Mouse (Mus musculus): ENCODE results near the gene Dlg2. TPM values are rescaled to one million over a fixed set of nuclear protein-coding genes. Genes with fewer than 3 reads are reported as not detected.
A peak's percentile ranks its signal among the peaks of the same experiment; 100 is the strongest.

Dlg2 gene
- polyA plus RNA-seq, 1 experiment: 89.8 TPM

DNA sequence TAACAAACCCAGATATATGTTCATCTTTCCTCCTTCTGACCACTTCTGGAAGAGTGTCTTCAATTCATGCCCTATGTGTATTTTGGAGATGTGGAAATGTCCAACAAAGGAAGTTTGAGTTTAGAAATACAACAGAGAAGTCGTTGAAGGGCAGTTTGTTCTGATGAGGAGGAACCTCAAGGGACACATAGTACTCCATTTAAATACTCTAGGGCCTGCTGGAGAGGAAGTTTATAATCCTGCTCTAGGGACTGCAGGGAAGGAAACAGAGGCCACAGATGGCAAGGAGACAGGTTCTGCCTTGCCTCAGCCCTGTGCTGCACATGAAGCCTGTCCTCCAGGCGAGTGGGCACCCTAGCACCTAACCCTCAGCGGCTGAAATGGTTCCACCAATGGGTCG lies 1965.6 kb downstream of the Dlg2 start:
- TF ChIP-seq POLR2A (IDR thresholded peaks at IDR 0.05; ENCODE audit: borderline replicate concordance, insufficient read depth, low read length) (no peak), CTCF (IDR thresholded peaks at IDR 0.05; ENCODE audit: borderline replicate concordance, insufficient read depth, low read depth, low read length) (no peak)
- no peak for DNase-seq
- Histone ChIP-seq H3K4me1 (ENCODE audit: control insufficient read depth, insufficient read depth, low read length) (peaks cover 5% of the 10 kb centered on the region; the same call in 1 of the 2 replicates), H3K27ac (ENCODE audit: insufficient read depth, low read length) (no peak overlapping the region), H3K27me3 (ENCODE audit: control insufficient read depth, insufficient read depth, low read length) (no peaks in the 10 kb centered on the region), H3K4me3 (replicated peaks; ENCODE audit: insufficient read depth, low read depth, low read length) (no peak overlapping the region)
- WGBS: 87% methylated on average over 4 of the region's 4 CpGs

DNA sequence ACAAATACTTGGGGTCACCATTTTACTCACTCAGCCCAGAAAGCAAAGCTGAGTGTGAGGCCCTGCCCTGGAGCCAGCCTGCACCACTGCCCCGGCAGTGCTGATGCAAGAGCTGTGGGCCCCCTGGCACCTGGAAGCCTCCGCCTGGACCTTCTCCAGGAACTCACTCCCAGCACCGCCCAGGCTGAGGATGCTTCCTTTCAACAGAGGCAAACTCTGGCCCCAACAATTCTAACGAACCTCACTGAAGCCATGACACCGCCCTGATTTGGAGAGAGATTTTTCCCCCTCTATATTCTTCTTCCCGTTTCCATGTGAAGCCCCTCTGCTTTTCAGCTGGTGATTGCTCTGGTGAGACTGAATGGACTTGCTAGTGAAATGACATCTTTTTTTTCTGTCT lies 1971.5 kb downstream of the Dlg2 start:
- Histone ChIP-seq H3K4me3 (replicated peaks; ENCODE audit: insufficient read depth, low read depth, low read length) (no peak overlapping the region), H3K27ac (ENCODE audit: insufficient read depth, low read length) (no peak overlapping the region), H3K4me1 (ENCODE audit: control insufficient read depth, insufficient read depth, low read length) (no peaks in the 10 kb centered on the region), H3K27me3 (ENCODE audit: control insufficient read depth, insufficient read depth, low read length) (no peaks in the 10 kb centered on the region)
- TF ChIP-seq POLR2A (IDR thresholded peaks at IDR 0.05; ENCODE audit: borderline replicate concordance, insufficient read depth, low read length) (no peak), CTCF (IDR thresholded peaks at IDR 0.05; ENCODE audit: borderline replicate concordance, insufficient read depth, low read depth, low read length) (no peak)
- DNase-seq: no peak
- 56% methylated on average over 6 of the region's 6 CpGs for WGBS

DNA sequence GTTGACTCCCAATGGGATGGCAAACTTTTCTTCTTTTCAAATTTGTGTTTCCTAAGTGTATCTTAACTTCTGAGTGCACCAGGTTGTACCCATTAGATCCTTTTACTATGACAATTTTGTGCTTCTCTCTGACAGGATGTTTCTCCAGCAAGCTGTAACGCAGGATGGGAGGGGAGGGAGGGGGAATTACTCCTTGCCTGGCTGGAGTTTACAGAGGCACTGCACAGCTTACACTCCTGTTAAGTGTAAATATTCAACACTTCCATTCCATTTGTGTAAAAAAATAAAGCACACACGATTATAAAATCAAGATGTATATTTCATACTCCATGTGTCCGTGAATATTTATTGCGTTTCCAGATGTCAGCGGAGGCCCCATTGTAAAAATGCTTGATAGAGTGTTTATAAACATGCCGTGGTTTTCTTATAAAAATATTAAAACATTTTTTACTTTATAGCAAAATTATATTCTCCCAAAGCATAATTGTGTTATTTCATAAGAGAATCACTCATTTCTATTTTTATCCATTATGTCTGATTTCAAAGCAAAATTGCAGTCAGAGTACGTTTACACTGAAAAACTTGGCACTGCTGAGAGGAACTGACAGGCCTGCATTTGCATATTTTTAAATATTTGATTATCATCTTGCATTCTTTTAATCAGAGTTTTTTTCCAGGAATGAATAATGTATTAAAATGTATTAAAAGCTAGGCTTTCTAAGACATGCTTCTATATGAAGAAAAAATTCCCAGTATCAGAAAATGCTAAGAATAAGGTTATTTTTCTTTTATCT lies 1972.5 kb downstream of the Dlg2 start:
- Histone ChIP-seq H3K27me3 (ENCODE audit: control insufficient read depth, insufficient read depth, low read length) (no peaks in the 10 kb centered on the region), H3K4me3 (replicated peaks; ENCODE audit: insufficient read depth, low read depth, low read length) (no peak overlapping the region), H3K4me1 (ENCODE audit: control insufficient read depth, insufficient read depth, low read length) (no peaks in the 10 kb centered on the region), H3K27ac (ENCODE audit: insufficient read depth, low read length) (no peak overlapping the region)
- TF ChIP-seq POLR2A (IDR thresholded peaks at IDR 0.05; ENCODE audit: borderline replicate concordance, insufficient read depth, low read length) (no peak), CTCF (IDR thresholded peaks at IDR 0.05; ENCODE audit: borderline replicate concordance, insufficient read depth, low read depth, low read length) (no peak)
- 72% methylated on average over 7 of the region's 7 CpGs for WGBS
- DNase-seq: no peak

DNA sequence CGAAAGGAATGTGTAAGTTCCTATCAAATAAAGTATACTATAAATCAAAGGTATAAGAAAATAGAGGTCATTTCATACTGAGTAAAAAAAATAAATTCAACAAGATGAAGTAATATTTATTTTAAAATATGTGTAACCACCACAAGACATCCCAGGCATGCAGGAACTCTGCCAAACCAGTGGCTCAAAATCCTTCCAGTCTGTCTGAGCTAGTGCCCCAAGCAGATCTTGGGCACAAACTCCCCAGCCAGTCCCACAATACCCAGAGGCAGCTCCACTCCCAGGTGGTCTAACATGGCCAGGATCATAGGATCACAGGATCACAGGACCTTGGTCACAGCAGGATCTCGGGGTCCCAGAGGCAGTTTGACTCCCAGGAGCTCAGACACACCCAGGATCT lies 1977.7 kb downstream of the Dlg2 start:
- Histone ChIP-seq H3K4me1 (ENCODE audit: control insufficient read depth, insufficient read depth, low read length) (peaks cover 6% of the 10 kb centered on the region), H3K4me3 (replicated peaks; ENCODE audit: insufficient read depth, low read depth, low read length) (no peak overlapping the region), H3K27ac (ENCODE audit: insufficient read depth, low read length) (no peak overlapping the region), H3K27me3 (ENCODE audit: control insufficient read depth, insufficient read depth, low read length) (no peaks in the 10 kb centered on the region)
- 82% methylated on average over 2 of the region's 2 CpGs for WGBS
- DNase-seq: no peak
- TF ChIP-seq POLR2A (IDR thresholded peaks at IDR 0.05; ENCODE audit: borderline replicate concordance, insufficient read depth, low read length): no peak
- TF ChIP-seq CTCF (IDR thresholded peaks at IDR 0.05; ENCODE audit: borderline replicate concordance, insufficient read depth, low read depth, low read length): no peak

DNA sequence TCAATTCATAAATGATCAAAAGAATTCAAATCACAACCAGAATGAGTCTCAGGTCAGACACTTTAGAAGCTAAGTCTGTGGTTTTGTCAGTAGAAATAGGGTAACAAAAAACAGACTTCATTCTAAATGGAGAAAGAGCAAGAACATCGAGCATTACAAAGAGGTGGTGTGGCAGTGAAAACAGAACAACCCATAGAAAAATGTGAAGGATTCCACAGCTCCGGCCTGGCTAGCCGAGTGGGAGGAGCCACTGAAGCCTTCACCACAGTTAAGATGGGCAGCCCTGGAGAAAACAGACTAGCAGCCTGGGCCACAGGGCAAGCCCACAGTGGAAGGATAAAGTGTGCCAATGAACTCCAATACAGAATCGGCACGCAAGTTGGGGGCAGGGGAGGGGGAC lies 1979.5 kb downstream of the Dlg2 start:
- H3K27ac ChIP-seq (ENCODE audit: insufficient read depth, low read length): no peak overlapping the region
- peaks cover 7% of the 10 kb centered on the region for H3K4me1 ChIP-seq (ENCODE audit: control insufficient read depth, insufficient read depth, low read length)
- no peaks in the 10 kb centered on the region for H3K27me3 ChIP-seq (ENCODE audit: control insufficient read depth, insufficient read depth, low read length)
- TF ChIP-seq POLR2A (IDR thresholded peaks at IDR 0.05; ENCODE audit: borderline replicate concordance, insufficient read depth, low read length) (no peak), CTCF (IDR thresholded peaks at IDR 0.05; ENCODE audit: borderline replicate concordance, insufficient read depth, low read depth, low read length) (no peak)
- DNase-seq: no peak
- H3K4me3 ChIP-seq (replicated peaks; ENCODE audit: insufficient read depth, low read depth, low read length): no peak overlapping the region
- 80% methylated on average over 5 of the region's 5 CpGs for WGBS

DNA sequence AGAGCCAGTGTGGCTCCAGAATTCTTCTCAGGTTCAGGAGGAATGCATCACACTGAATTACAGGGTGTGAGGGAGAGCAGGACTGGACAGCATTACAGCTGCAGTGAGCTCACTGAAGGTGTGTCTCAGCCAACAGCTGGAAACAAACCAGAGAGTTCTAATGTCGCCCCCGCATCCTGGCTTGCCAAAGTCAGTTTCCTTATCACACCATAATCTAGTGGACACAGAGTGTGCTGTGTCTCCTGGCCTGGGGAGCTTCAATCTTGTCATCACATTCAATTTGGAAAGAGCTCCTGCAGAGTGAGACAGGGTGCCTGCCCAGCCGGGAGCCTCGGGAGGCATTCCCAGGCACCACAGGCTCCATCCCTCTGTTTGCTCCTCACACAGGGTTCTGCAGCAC lies 1981.3 kb downstream of the Dlg2 start:
- TF ChIP-seq CTCF (IDR thresholded peaks at IDR 0.05; ENCODE audit: borderline replicate concordance, insufficient read depth, low read depth, low read length): no peak
- no peak for TF ChIP-seq POLR2A (IDR thresholded peaks at IDR 0.05; ENCODE audit: borderline replicate concordance, insufficient read depth, low read length)
- WGBS: 70% methylated on average over 4 of the region's 4 CpGs
- DNase-seq: no peak
- Histone ChIP-seq H3K27me3 (ENCODE audit: control insufficient read depth, insufficient read depth, low read length) (no peaks in the 10 kb centered on the region), H3K4me3 (replicated peaks; ENCODE audit: insufficient read depth, low read depth, low read length) (no peak overlapping the region), H3K27ac (ENCODE audit: insufficient read depth, low read length) (no peak overlapping the region; the same call in 1 of the 2 replicates), H3K4me1 (ENCODE audit: control insufficient read depth, insufficient read depth, low read length) (peaks cover 8% of the 10 kb centered on the region)

DNA sequence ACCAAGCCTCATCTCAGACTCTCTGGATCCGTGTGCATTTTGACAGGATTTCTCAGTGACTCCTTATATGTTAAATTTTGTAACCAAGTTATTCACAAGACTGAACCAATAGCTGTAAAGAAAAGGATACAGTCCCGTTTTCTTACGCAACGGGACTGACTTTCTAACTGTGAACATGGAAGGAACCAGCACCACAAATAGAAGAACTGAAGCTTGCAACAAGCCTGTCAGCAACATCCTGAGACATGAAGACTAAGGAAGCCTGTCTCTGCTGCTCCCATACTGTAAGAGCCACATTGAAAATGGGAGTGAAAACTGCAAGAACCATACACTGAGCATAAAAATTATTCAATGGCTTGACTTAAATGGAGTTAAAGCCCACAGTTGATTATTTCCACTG lies 1981.8 kb downstream of the Dlg2 start:
- TF ChIP-seq POLR2A (IDR thresholded peaks at IDR 0.05; ENCODE audit: borderline replicate concordance, insufficient read depth, low read length): no peak
- TF ChIP-seq CTCF (IDR thresholded peaks at IDR 0.05; ENCODE audit: borderline replicate concordance, insufficient read depth, low read depth, low read length): no peak
- H3K27ac ChIP-seq (ENCODE audit: insufficient read depth, low read length): no peak overlapping the region; the same call in 1 of the 2 replicates
- WGBS: 94% methylated on average over 4 of the region's 4 CpGs
- peaks cover 8% of the 10 kb centered on the region for H3K4me1 ChIP-seq (ENCODE audit: control insufficient read depth, insufficient read depth, low read length)
- DNase-seq: no peak
- no peak overlapping the region for H3K4me3 ChIP-seq (replicated peaks; ENCODE audit: insufficient read depth, low read depth, low read length)
- H3K27me3 ChIP-seq (ENCODE audit: control insufficient read depth, insufficient read depth, low read length): no peaks in the 10 kb centered on the region

DNA sequence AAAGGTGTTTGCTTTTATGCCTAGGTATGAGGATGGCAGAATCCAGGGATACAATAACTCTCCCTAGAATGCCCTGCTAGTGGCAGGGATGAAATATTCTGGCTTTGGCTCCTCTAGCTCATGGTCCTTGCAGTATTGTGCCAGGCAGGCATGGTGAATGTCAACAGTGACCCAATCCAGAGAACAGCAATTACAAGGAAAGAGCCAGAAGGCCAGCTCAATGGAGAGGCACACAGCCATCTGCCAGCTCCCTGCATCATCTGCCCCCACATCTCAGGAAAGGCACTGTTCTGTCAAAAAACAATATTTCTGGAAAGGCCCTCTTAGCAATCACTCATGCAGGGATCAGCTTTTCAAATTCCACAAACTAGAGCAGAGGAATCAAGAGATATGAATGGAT lies 1984.1 kb downstream of the Dlg2 start:
- no peaks in the 10 kb centered on the region for H3K27me3 ChIP-seq (ENCODE audit: control insufficient read depth, insufficient read depth, low read length)
- peak; percentile 87 to 96 for DNase-seq
- H3K27ac ChIP-seq (ENCODE audit: insufficient read depth, low read length): peak overlapping the region; percentile 34; the same call in 1 of the 2 replicates

More for the DNA sequence above, 1984.1 kb downstream of the Dlg2 start:
- Histone ChIP-seq H3K4me3 (replicated peaks; ENCODE audit: insufficient read depth, low read depth, low read length) (no peak overlapping the region), H3K4me1 (ENCODE audit: control insufficient read depth, insufficient read depth, low read length) (peaks cover 8% of the 10 kb centered on the region)
- TF ChIP-seq CTCF (IDR thresholded peaks at IDR 0.05; ENCODE audit: borderline replicate concordance, insufficient read depth, low read depth, low read length) (no peak), POLR2A (IDR thresholded peaks at IDR 0.05; ENCODE audit: borderline replicate concordance, insufficient read depth, low read length) (no peak)
